Mouse (Mus musculus) C2C12 (cell line): ENCODE results near the gene Trib2. TPM values are rescaled to one million over a fixed set of nuclear protein-coding genes. Genes with fewer than 3 reads are reported as not detected.
A peak's percentile ranks its signal among the peaks of the same experiment; 100 is the strongest.

Source experiments
- H3K27me3 ChIP-seq: one replicate; pipeline ENCODE4 v1.6.1; 2011; ENCODE audit not compliant: control insufficient read depth, insufficient read depth, insufficient read length
- H3K36me3 ChIP-seq: one replicate; pipeline ENCODE4 v1.6.1; 2011; ENCODE audit not compliant: control insufficient read depth, insufficient read depth
- H3K4me3 ChIP-seq: one replicate; pipeline ENCODE4 v1.5.1; 2011; ENCODE audit warnings: mild to moderate bottlenecking, control low read depth; ENCODE audit not compliant: poor library complexity, insufficient read depth, severe bottlenecking
- H3K79me2 ChIP-seq: one replicate; pipeline ENCODE4 v1.6.1; 2011; ENCODE audit not compliant: control insufficient read depth, insufficient read depth
- H3K79me3 ChIP-seq: one replicate; pipeline ENCODE4 v1.6.1; 2011; ENCODE audit warnings: low read depth, control low read depth
- H3ac ChIP-seq: one replicate; pipeline ENCODE3; 2011; ENCODE audit warnings: low read depth; ENCODE audit not compliant: control insufficient read depth, insufficient read length
- CEBPB ChIP-seq: IDR thresholded peaks from one replicate; pipeline ENCODE4 v1.6.1; 2011; ENCODE audit warnings: low read depth, mild to moderate bottlenecking, control low read depth, moderate library complexity
- CTCF ChIP-seq: IDR thresholded peaks from one replicate; pipeline ENCODE4 v1.5.1; 2011; ENCODE audit not compliant: control insufficient read depth, insufficient read depth, insufficient read length
- FOSL1 ChIP-seq: IDR thresholded peaks from one replicate; pipeline ENCODE4 v1.8.0; 2011; ENCODE audit warnings: mild to moderate bottlenecking, low read length; ENCODE audit not compliant: poor library complexity, insufficient read depth, severe bottlenecking
- MAX ChIP-seq: IDR thresholded peaks from one replicate; pipeline ENCODE4 v1.6.1; 2011; ENCODE audit warnings: mild to moderate bottlenecking, control low read depth
- MYOD1 ChIP-seq: IDR thresholded peaks from one replicate; pipeline ENCODE4 v1.6.1; 2011; ENCODE audit warnings: low read depth; ENCODE audit not compliant: control insufficient read depth, insufficient read length
- MYOG ChIP-seq: IDR thresholded peaks from one replicate; pipeline ENCODE4 v1.6.1; 2011; ENCODE audit not compliant: control insufficient read depth, insufficient read length; ENCODE audit errors: extremely low read depth
- USF1 ChIP-seq: IDR thresholded peaks from one replicate; pipeline ENCODE4 v1.6.1; 2011; ENCODE audit warnings: low read depth, mild to moderate bottlenecking, control low read depth, moderate library complexity
- polyA plus RNA-seq: library from polyadenylated mRNA; unstranded; fragments of >200 nt; fragmentation: generic; extraction: Trizol; gene quantifications from one replicate; pipeline ENCODE4 v1.2.1, GENCODE M21; 2012; ENCODE audit warnings: missing spikeins

The Trib2 gene
- polyA plus RNA-seq, 1 experiment, result 1.8 TPM

DNA sequence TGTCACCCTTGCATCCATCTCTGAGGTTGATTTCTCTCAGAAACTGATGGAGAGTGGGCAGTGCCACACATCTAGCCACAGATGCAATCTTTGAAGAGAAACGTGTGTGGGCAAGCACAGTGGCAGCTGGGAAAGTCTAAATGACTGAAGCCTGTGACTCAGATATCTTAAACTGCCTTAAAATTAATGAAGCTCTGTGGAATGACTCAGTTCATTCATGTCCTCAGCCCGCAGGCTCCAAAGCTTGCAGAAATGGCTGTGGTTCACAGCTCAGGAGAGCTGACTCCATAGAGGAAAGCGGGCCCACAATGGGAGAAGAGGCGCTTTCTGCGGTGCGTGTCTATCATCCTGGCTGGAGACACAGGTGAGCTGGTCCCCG is 15.9 kb upstream of the Trib2 start:
- Histone ChIP-seq H3K79me2 (no peaks in the 10 kb centered on the region), H3K79me3 (no peaks in the 10 kb centered on the region), H3K4me3 (no peak overlapping the region), H3K36me3 (no peaks in the 10 kb centered on the region), H3ac (no peak overlapping the region), H3K27me3 (no peaks in the 10 kb centered on the region)
- TF ChIP-seq FOSL1, result no peak
- TF ChIP-seq CEBPB, result no peak
- no peak for TF ChIP-seq MYOG
- peak; percentile 75 for TF ChIP-seq MYOD1

- no peak for TF ChIP-seq MAX
- TF ChIP-seq USF1, result no peak
- peak; percentile 94 for TF ChIP-seq CEBPB
- no peak for TF ChIP-seq CTCF
- TF ChIP-seq MYOD1, result peak; percentile 41
- H3ac ChIP-seq, result no peak overlapping the region
- H3K36me3 ChIP-seq, result no peaks in the 10 kb centered on the region
Observed at GRCm38 (mm10) chr12:15831941-15832673, 15.4 kb upstream of the Trib2 start.

DNA sequence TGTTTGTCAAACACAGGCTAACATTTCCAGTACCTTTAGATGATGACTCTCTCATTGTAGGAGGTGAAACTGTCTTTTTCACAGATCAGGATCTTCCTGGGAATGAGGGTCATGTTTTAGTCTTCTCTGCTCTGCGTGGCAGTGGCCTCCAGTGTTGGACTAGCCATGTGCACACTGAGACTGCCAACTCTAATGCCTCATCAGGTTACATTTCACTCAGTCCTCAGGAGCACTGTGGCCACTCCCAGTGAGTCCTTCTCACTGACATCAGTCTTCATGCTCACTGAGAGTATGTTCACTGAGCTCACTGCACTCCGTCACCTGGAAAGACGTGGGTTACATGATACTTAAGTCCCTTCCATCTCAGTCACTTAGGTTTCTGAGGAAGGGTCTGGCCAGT is 14.0 kb upstream of the Trib2 start:
- Histone ChIP-seq H3K4me3 (no peak overlapping the region), H3ac (no peak overlapping the region), H3K79me3 (no peaks in the 10 kb centered on the region), H3K79me2 (no peaks in the 10 kb centered on the region), H3K27me3 (no peaks in the 10 kb centered on the region), H3K36me3 (no peaks in the 10 kb centered on the region)
- TF ChIP-seq MYOG (no peak), USF1 (no peak), MAX (no peak), MYOD1 (no peak), CTCF (no peak), FOSL1 (no peak), CEBPB (no peak)

More at GRCm38 (mm10) chr12:15831941-15832673, 15.4 kb upstream of the Trib2 start:
- Histone ChIP-seq H3K79me2 (no peaks in the 10 kb centered on the region), H3K27me3 (no peaks in the 10 kb centered on the region), H3K79me3 (no peaks in the 10 kb centered on the region), H3K4me3 (no peak overlapping the region)

GRCm38 (mm10) chr12:15828815-15829398 is 12.2 kb upstream of the Trib2 start:
- no peaks in the 10 kb centered on the region for H3K36me3 ChIP-seq
- no peaks in the 10 kb centered on the region for H3K79me3 ChIP-seq
- H3K4me3 ChIP-seq, result no peak overlapping the region
- H3K79me2 ChIP-seq, result no peaks in the 10 kb centered on the region
- H3K27me3 ChIP-seq, result no peaks in the 10 kb centered on the region
- no peak for TF ChIP-seq MAX
- no peak for TF ChIP-seq CTCF
- no peak for TF ChIP-seq FOSL1
- no peak for TF ChIP-seq MYOD1
- no peak for TF ChIP-seq MYOG
- no peak for TF ChIP-seq USF1
- no peak for TF ChIP-seq CEBPB
- no peak overlapping the region for H3ac ChIP-seq

- Histone ChIP-seq H3K36me3 (no peaks in the 10 kb centered on the region), H3ac (no peak overlapping the region), H3K27me3 (no peaks in the 10 kb centered on the region), H3K79me3 (no peaks in the 10 kb centered on the region), H3K4me3 (no peak overlapping the region), H3K79me2 (no peaks in the 10 kb centered on the region)
- TF ChIP-seq MYOG (no peak), CEBPB (no peak), MYOD1 (no peak), USF1 (no peak), FOSL1 (no peak), CTCF (no peak), MAX (no peak)
Observed at GRCm38 (mm10) chr12:15821019-15821418, 4.3 kb upstream of the Trib2 start.

GRCm38 (mm10) chr12:15817365-15817764 is 643 bp upstream of the Trib2 start:
- no peak for TF ChIP-seq MAX
- no peak for TF ChIP-seq CTCF
- no peak for TF ChIP-seq CEBPB
- no peak for TF ChIP-seq MYOD1
- TF ChIP-seq MYOG, result no peak
- TF ChIP-seq FOSL1, result no peak
- no peak for TF ChIP-seq USF1
- Histone ChIP-seq H3K79me3 (no peaks in the 10 kb centered on the region), H3K27me3 (no peaks in the 10 kb centered on the region), H3K79me2 (peaks cover 21% of the 10 kb centered on the region), H3K4me3 (no peak overlapping the region), H3ac (no peak overlapping the region), H3K36me3 (no peaks in the 10 kb centered on the region)
